26 mouse cellular contexts compared by ENCODE assay signal in the genomic region with DNA sequence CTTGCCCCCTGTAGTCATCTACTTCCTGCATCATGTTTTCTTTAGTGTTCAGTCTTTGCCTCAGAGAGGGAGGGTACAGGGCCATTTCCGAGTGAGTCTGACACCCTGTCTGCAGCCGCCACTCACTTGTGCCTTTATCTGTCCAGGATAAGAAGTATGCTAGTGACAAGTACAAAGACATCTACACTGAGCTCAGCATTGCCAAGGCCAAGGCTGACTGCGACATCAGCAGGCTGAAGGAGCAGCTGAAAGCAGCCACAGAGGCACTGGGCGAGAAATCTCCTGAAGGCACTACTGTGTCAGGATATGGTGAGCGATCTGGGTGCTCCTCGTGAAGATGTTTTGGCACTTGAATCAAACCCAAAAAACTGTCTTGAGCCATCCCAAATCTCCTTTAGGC. TPM values are rescaled to one million over a fixed set of nuclear protein-coding genes. Genes with fewer than 3 reads are reported as not detected.
DNase-seq lines count a peak whose midpoint lies in the region; ATAC-seq and TF ChIP-seq lines count a peak whose summit lies in the region.
"Had no signal": no experiment of that assay in that cellular context is flagged by ENCODE, and none has a peak within 500 bp of the region (broad histone marks: within the 10 kb centered on the region; RNA-seq: fewer than 3 reads in every experiment).

No protein-coding gene starts in this region.

- peak overlapping the region; percentile 16 to 33; a peak in 2 of 4 replicates for H3K27ac ChIP-seq in heart, embryonic 14.5 days (replicated peaks in 1 of 2; ENCODE audit: control insufficient read depth in 1 of 2, insufficient read depth in 1 of 2, low read depth in 2 of 2, low read length in 2 of 2)
- peak overlapping the region; percentile 24; the same call in 1 of the 2 replicates for H3K27ac ChIP-seq in left cerebral cortex, adult 2 months
- H3K27ac ChIP-seq: liver, embryonic 12.5 days; midbrain, embryonic 13.5 days had no signal

- no peaks in the 10 kb centered on the region for H3K9me3 ChIP-seq in heart, embryonic 14.5 days (ENCODE audit: control insufficient read depth, low read length)
- H3K9me3 ChIP-seq: G1E; liver, embryonic 12.5 days; midbrain, embryonic 13.5 days had no signal

- WGBS in heart, embryonic 14.5 days = 27% methylated on average over 6 of the region's 6 CpGs

- no peak overlapping the region for H3K4me3 ChIP-seq in heart, embryonic 14.5 days (ENCODE audit: control insufficient read depth in 1 of 2, insufficient read depth in 1 of 2, low read depth in 1 of 2, low read length in 2 of 2)
- no peak overlapping the region for H3K4me3 ChIP-seq in left cerebral cortex, adult 2 months
- H3K4me3 ChIP-seq: erythroblast, embryonic 14.5 days; liver, embryonic 12.5 days; midbrain, embryonic 13.5 days had no signal

- peaks cover 5 to 11% of the 10 kb centered on the region in 2 experiments for H3K4me1 ChIP-seq in heart, embryonic 14.5 days (ENCODE audit: control insufficient read depth in 2 of 2, insufficient read depth in 2 of 2, low read length in 2 of 2)
- H3K4me1 ChIP-seq: liver, embryonic 12.5 days; midbrain, embryonic 13.5 days had no signal

- H3K27me3 ChIP-seq in heart, embryonic 14.5 days (ENCODE audit: control insufficient read depth, insufficient read depth, low read length) = no peaks in the 10 kb centered on the region
- H3K27me3 ChIP-seq: liver, embryonic 12.5 days; midbrain, embryonic 13.5 days; Patski had no signal

- H3K4me2 ChIP-seq in heart, embryonic 14.5 days (ENCODE audit: low read length) = no peak overlapping the region
- H3K4me2 ChIP-seq: hindbrain, embryonic 14.5 days; liver, embryonic 12.5 days; midbrain, embryonic 13.5 days had no signal

- peak; percentile 28; the same call in 1 of the 2 replicates for ATAC-seq in heart, embryonic 14.5 days (ENCODE audit: insufficient number of reproducible peaks, insufficient read depth, low FRiP score, low read depth)
- ATAC-seq: forebrain, embryonic 16.5 days; liver, embryonic 12.5 days; liver, postnatal 0 days; midbrain, embryonic 13.5 days; Patski had no signal

- peaks cover 98% of the 10 kb centered on the region for H3K36me3 ChIP-seq in heart, embryonic 14.5 days (ENCODE audit: control insufficient read depth, insufficient read depth, low read length)

- intact Hi-C loops in heart, postnatal 10 days (cut with DNase I) = no loop called here
- intact Hi-C loops in left cerebral cortex, adult 2 months (cut with DNase I) = no loop called here
- intact Hi-C loops in left cerebral cortex, postnatal 14 days (cut with DNase I) = no loop called here

- DNase-seq in adrenal gland, adult 2 months = peak; percentile 56
- no peak for DNase-seq in adrenal gland, adult 18-20 months (ENCODE audit: low spot score in 2 of 2)
- DNase-seq in heart, postnatal 10 days = no peak
- no peak for DNase-seq in left cerebral cortex, adult 2 months (ENCODE audit: extremely low spot score in 1 of 2, low spot score in 2 of 2)
- DNase-seq in left cerebral cortex, postnatal 14 days (ENCODE audit: low spot score in 2 of 2) = no peak
- DNase-seq in adrenal gland, postnatal 36 days = peak; percentile 49 to 51
- DNase-seq: cerebellum, adult 2 months; cerebellum, postnatal 14 days; gastrocnemius, postnatal 14 days; heart, adult 11 months; kidney, adult 11 months; kidney, postnatal 14 days; left cerebral cortex, postnatal 4 days; liver, postnatal 0 days; lung, postnatal 36 days; retina, postnatal 1 day; right cerebral cortex, postnatal 14 days; thymus, postnatal 4 days had no signal

- H3K9ac ChIP-seq in heart, embryonic 14.5 days (ENCODE audit: low read length) = 0 out of 2 replicates have a peak overlapping the region, but pooled peaks have one; percentile 7
- H3K9ac ChIP-seq: hindbrain, embryonic 14.5 days; liver, embryonic 12.5 days; liver, postnatal 0 days; midbrain, embryonic 13.5 days had no signal

- TF ChIP-seq CTCF in left cerebral cortex, adult 2 months (IDR thresholded peaks at IDR 0.05) = no peak

RNA-seq across cellular contexts. Expression of gene Pld6, which starts 17.7 kb away (rescaled TPM):
- 1 to 10 TPM; 1.7 to 2.6 TPM for total RNA-seq in adrenal gland, adult 2 months (2021)
- polyA plus RNA-seq in adrenal gland, adult 2 months (2012; rRNA removed) = 10.6 and 12.5 TPM in 2 replicates
- total RNA-seq in adrenal gland, adult 18-20 months (2021) = 1 to 10 TPM in 1 of 2 experiments, under 1 TPM in 1; 0.90 to 2.1 TPM
- 1.6 and 2.0 TPM in 2 replicates for polyA plus RNA-seq in heart, embryonic 14.5 days (2014; fragmentation: Nextera tagmentation; extraction: Ambion mirVana)
- total RNA-seq in heart, postnatal 10 days (2021) = 1 to 10 TPM in 1 of 2 experiments, under 1 TPM in 1; 0.82 to 1.9 TPM
- total RNA-seq in left cerebral cortex, adult 2 months (2021) = 1 to 10 TPM in 1 of 2 experiments, under 1 TPM in 1; 0.75 to 1.3 TPM
- total RNA-seq in left cerebral cortex, postnatal 14 days (2021) = 1 to 10 TPM in 1 of 2 experiments, under 1 TPM in 1; 0.89 to 1.9 TPM
- total RNA-seq in adrenal gland, postnatal 36 days (2021) = 1 to 10 TPM; 1.7 to 2.9 TPM
- total RNA-seq: G1E had no signal
- polyA plus RNA-seq: erythroblast, embryonic 14.5 days; G1E had no signal

RNA-seq across cellular contexts. Expression of gene Flcn, which starts 40.1 kb away (rescaled TPM):
- total RNA-seq in adrenal gland, adult 2 months (2021) = 10 to 100 TPM; 45.1 to 88.0 TPM
- polyA plus RNA-seq in adrenal gland, adult 2 months (2012; rRNA removed) = 71.5 and 72.1 TPM in 2 replicates
- 10 to 100 TPM; 85.5 to 99.0 TPM for total RNA-seq in adrenal gland, adult 18-20 months (2021)
- 30.3 and 34.3 TPM in 2 replicates for polyA plus RNA-seq in heart, embryonic 14.5 days (2014; fragmentation: Nextera tagmentation; extraction: Ambion mirVana)
- 10 to 100 TPM; 33.6 to 38.1 TPM for total RNA-seq in heart, postnatal 10 days (2021)
- 10 to 100 TPM; 45.8 to 49.1 TPM for total RNA-seq in left cerebral cortex, adult 2 months (2021)
- total RNA-seq in left cerebral cortex, postnatal 14 days (2021) = 10 to 100 TPM; 37.0 to 38.7 TPM
- total RNA-seq in adrenal gland, postnatal 36 days (2021) = 100 to 1,000 TPM in 1 of 2 experiments, 10 to 100 TPM in 1; 46.9 to 101 TPM

Comparison
In these comparisons a context has a peak if more than half of its experiments do, and no peak if none do; other contexts are left out.
1. DNase-seq: peak in adrenal gland, adult 2 months (single experiment) and adrenal gland, postnatal 36 days (2 of 2); none in adrenal gland, adult 18-20 months (0 of 2), heart, postnatal 10 days (0 of 2), left cerebral cortex, adult 2 months (0 of 2) and left cerebral cortex, postnatal 14 days (0 of 2).